Mouse (Mus musculus): ENCODE data around the gene Rere. TPM values are rescaled to one million over a fixed set of nuclear protein-coding genes. Genes with fewer than 3 reads are reported as not detected.
"Not testable (repeated sequence)": the region's sequence is repeated elsewhere in the genome, so short reads cannot be mapped to it uniquely, and the experiment has no call there.

Gene Rere
- polyA plus RNA-seq, 1 experiment from 2014 or later: 8.3 TPM

- 0 out of 2 replicates have a peak, but pooled peaks have one; percentile 9 for ATAC-seq (ENCODE audit: low FRiP score, low TSS enrichment)
- no peak for DNase-seq (ENCODE audit: low spot score)
- WGBS: 45% methylated on average over 3 of the region's 3 CpGs
- Histone ChIP-seq H3K9ac (ENCODE audit: low read length) (no peak overlapping the region), H3K27me3 (ENCODE audit: control insufficient read depth, insufficient read depth, low read length) (no peaks in the 10 kb centered on the region), H3K4me3 (ENCODE audit: low read depth, low read length) (no peak overlapping the region), H3K36me3 (ENCODE audit: control insufficient read depth, insufficient read depth, low read length) (no peaks in the 10 kb centered on the region), H3K9me3 (ENCODE audit: control insufficient read depth, low read length) (no peaks in the 10 kb centered on the region), H3K27ac (replicated peaks) (no peak overlapping the region), H3K4me2 (replicated peaks; ENCODE audit: low read depth) (no peak overlapping the region), H3K4me1 (replicated peaks; ENCODE audit: control insufficient read depth, insufficient read depth) (0 out of 2 replicates have a peak, but pooled peaks cover 2% of the 10 kb centered on the region)
- no peak for TF ChIP-seq EP300 (optimal IDR thresholded peaks at IDR 0.05)
- no peak for TF ChIP-seq CTCF (IDR thresholded peaks at IDR 0.05; ENCODE audit: low read depth)
Measured at GRCm38 (mm10) chr4:150599119-150599992, 317.9 kb downstream of the Rere start.

- H3K27ac ChIP-seq (replicated peaks); H3K4me2 ChIP-seq (replicated peaks; ENCODE audit: low read depth); H3K27me3 ChIP-seq (ENCODE audit: control insufficient read depth, insufficient read depth, low read length); H3K4me1 ChIP-seq (replicated peaks; ENCODE audit: control insufficient read depth, insufficient read depth); DNase-seq (ENCODE audit: low spot score); H3K4me3 ChIP-seq (ENCODE audit: low read depth, low read length); H3K36me3 ChIP-seq (ENCODE audit: control insufficient read depth, insufficient read depth, low read length); H3K9ac ChIP-seq (ENCODE audit: low read length); ATAC-seq (ENCODE audit: low FRiP score, low TSS enrichment); H3K9me3 ChIP-seq (ENCODE audit: control insufficient read depth, low read length): not testable (repeated sequence)
- WGBS: 88% methylated on average over 2 of the region's 2 CpGs
Measured at GRCm38 (mm10) chr4:150600503-150600902, 319.1 kb downstream of the Rere start.

- Histone ChIP-seq H3K27ac (replicated peaks) (no peak overlapping the region), H3K4me3 (ENCODE audit: low read depth, low read length) (no peak overlapping the region), H3K9me3 (ENCODE audit: control insufficient read depth, low read length) (no peaks in the 10 kb centered on the region), H3K9ac (ENCODE audit: low read length) (no peak overlapping the region), H3K4me1 (replicated peaks; ENCODE audit: control insufficient read depth, insufficient read depth) (0 out of 2 replicates have a peak, but pooled peaks cover 2% of the 10 kb centered on the region), H3K27me3 (ENCODE audit: control insufficient read depth, insufficient read depth, low read length) (no peaks in the 10 kb centered on the region), H3K36me3 (ENCODE audit: control insufficient read depth, insufficient read depth, low read length) (0 out of 2 replicates have a peak, but pooled peaks cover 5% of the 10 kb centered on the region), H3K4me2 (replicated peaks; ENCODE audit: low read depth) (no peak overlapping the region)
- DNase-seq (ENCODE audit: low spot score) (no peak), ATAC-seq (ENCODE audit: low FRiP score, low TSS enrichment) (no peak)
- 79% methylated on average over 10 of the region's 10 CpGs for whole genome bisulfite sequencing
- no peak for TF ChIP-seq CTCF (IDR thresholded peaks at IDR 0.05; ENCODE audit: low read depth)
- TF ChIP-seq EP300 (optimal IDR thresholded peaks at IDR 0.05): no peak
Measured at GRCm38 (mm10) chr4:150601489-150601888, 320.0 kb downstream of the Rere start.

GRCm38 (mm10) chr4:150603366-150604061 is 322.1 kb downstream of the Rere start:
- no peak for ATAC-seq (ENCODE audit: low FRiP score, low TSS enrichment)
- H3K4me1 ChIP-seq (replicated peaks; ENCODE audit: control insufficient read depth, insufficient read depth): no peaks in the 10 kb centered on the region
- no peak for DNase-seq (ENCODE audit: low spot score)
- H3K36me3 ChIP-seq (ENCODE audit: control insufficient read depth, insufficient read depth, low read length): 0 out of 2 replicates have a peak, but pooled peaks cover 5% of the 10 kb centered on the region
- H3K27ac ChIP-seq (replicated peaks): no peak overlapping the region
- H3K4me3 ChIP-seq (ENCODE audit: low read depth, low read length): no peak overlapping the region
- H3K27me3 ChIP-seq (ENCODE audit: control insufficient read depth, insufficient read depth, low read length): no peaks in the 10 kb centered on the region
- TF ChIP-seq EP300 (optimal IDR thresholded peaks at IDR 0.05): no peak
- TF ChIP-seq CTCF (IDR thresholded peaks at IDR 0.05; ENCODE audit: low read depth): no peak
- H3K9ac ChIP-seq (ENCODE audit: low read length): no peak overlapping the region
- 100% methylated on average over 1 of the region's 1 CpGs for whole genome bisulfite sequencing
- H3K4me2 ChIP-seq (replicated peaks; ENCODE audit: low read depth): no peak overlapping the region
- H3K9me3 ChIP-seq (ENCODE audit: control insufficient read depth, low read length): no peaks in the 10 kb centered on the region

- 72% methylated on average over 3 of the region's 3 CpGs for WGBS
- H3K27ac ChIP-seq (replicated peaks): no peak overlapping the region
- no peak for ATAC-seq (ENCODE audit: low FRiP score, low TSS enrichment)
Measured at GRCm38 (mm10) chr4:150605804-150606203, 324.4 kb downstream of the Rere start.

More at GRCm38 (mm10) chr4:150605804-150606203, 324.4 kb downstream of the Rere start:
- H3K27me3 ChIP-seq (ENCODE audit: control insufficient read depth, insufficient read depth, low read length): no peaks in the 10 kb centered on the region
- H3K9ac ChIP-seq (ENCODE audit: low read length): no peak overlapping the region
- TF ChIP-seq CTCF (IDR thresholded peaks at IDR 0.05; ENCODE audit: low read depth) (no peak), EP300 (optimal IDR thresholded peaks at IDR 0.05) (no peak)
- H3K36me3 ChIP-seq (ENCODE audit: control insufficient read depth, insufficient read depth, low read length): peaks cover 8% of the 10 kb centered on the region; the same call in 1 of the 2 replicates
- H3K4me3 ChIP-seq (ENCODE audit: low read depth, low read length): no peak overlapping the region
- no peak overlapping the region for H3K4me2 ChIP-seq (replicated peaks; ENCODE audit: low read depth)
- DNase-seq (ENCODE audit: low spot score): no peak
- no peaks in the 10 kb centered on the region for H3K9me3 ChIP-seq (ENCODE audit: control insufficient read depth, low read length)
- H3K4me1 ChIP-seq (replicated peaks; ENCODE audit: control insufficient read depth, insufficient read depth): no peaks in the 10 kb centered on the region
